Mouse (Mus musculus) Patski (cell line): ENCODE measurements around the gene N4bp2l1. TPM values are rescaled to one million over a fixed set of nuclear protein-coding genes. Genes with fewer than 3 reads are reported as not detected.
"Not testable (repeated sequence)": the region's sequence is repeated elsewhere in the genome, so short reads cannot be mapped to it uniquely, and the experiment has no call there.

Source experiments
- ATAC-seq: fragments of 100-300 bp; one replicate; pipeline ENCODE4 v1.8.0; 2021
- CTCF ChIA-PET: fragments of 350-600 bp; sonication (Branson Sonifier 250); formaldehyde crosslinking; loops from one replicate; lab custom pipeline; 2022; ENCODE audit warnings: inconsistent platforms; lab: Charles Lee
- POLR2A ChIA-PET: fragments of 350-600 bp; sonication (Branson Sonifier 250); formaldehyde crosslinking; loops from one replicate; lab custom pipeline; 2022; ENCODE audit warnings: antibody characterized with exemption, inconsistent platforms; lab: Charles Lee
- DNase-seq: peaks from one replicate; pipeline ENCODE4 v3.0.0-alpha.2; 2011; ENCODE audit warnings: low read depth, low spot score
- H3K27me3 ChIP-seq: fragments of 371-371 bp; one replicate; pipeline ENCODE4 v1.5.1; 2021
- CTCF ChIP-seq: fragments of 100-300 bp; IDR thresholded peaks from one replicate; pipeline ENCODE4 v1.5.1; 2021
- in situ Hi-C: fragments of 300-500 bp; cut with MboI; formaldehyde crosslinking; loops from 3 replicates; pipeline ENCODE4 v1.11.1; 2018; ENCODE audit warnings: low pct_unique_long_range_greater_than_20kb, mixed read lengths
- polyA plus RNA-seq: library from polyadenylated mRNA; unstranded; gene quantifications from one replicate; pipeline ENCODE4 v1.2.3, GENCODE M21; 2021

The N4bp2l1 gene
- 12.3 TPM for polyA plus RNA-seq

- TF ChIP-seq CTCF = no peak
- no peaks in the 10 kb centered on the region for H3K27me3 ChIP-seq
- no peak for ATAC-seq
- DNase-seq = no peak
- CTCF ChIA-PET = interaction anchor here (0.7 to 1.1 kb wide), 2 partner anchors 77 to 79 kb away, joined by 3 read pairs; no protein-coding TSS in a partner anchor
- in situ Hi-C loops = no loop called here
- POLR2A ChIA-PET = interaction anchor here (0.6 kb wide), 1 partner anchor 52 kb away, joined by 3 read pairs; no protein-coding TSS in a partner anchor
Measured at GRCm38 (mm10) chr5:150597088-150597487, at the start of gene N4bp2l1. TSS of gene N4bp2l1 (minus strand) at chr5:150597188.

GRCm38 (mm10) chr5:150644926-150645325 lies 47.9 kb upstream of the N4bp2l1 start:
- in situ Hi-C loops = no loop called here
- POLR2A ChIA-PET = interaction anchor here (0.7 kb wide), 1 partner anchor 59 kb away, joined by 14 read pairs; no protein-coding TSS in a partner anchor
- no peaks in the 10 kb centered on the region for H3K27me3 ChIP-seq
- ATAC-seq (no peak), DNase-seq (no peak)
- CTCF ChIA-PET = interaction anchor here (0.9 kb wide), 1 partner anchor 108 kb away, joined by 3 read pairs; no protein-coding TSS in a partner anchor
- TF ChIP-seq CTCF = no peak

GRCm38 (mm10) chr5:150643390-150643789 lies 46.4 kb upstream of the N4bp2l1 start:
- ChIA-PET CTCF (interaction anchor here (0.7 to 1.9 kb wide), 5 partner anchors 9 to 79 kb away, joined by 3 to 5 read pairs (median 5); no protein-coding TSS in a partner anchor), POLR2A (interaction anchor here (0.7 to 1.1 kb wide), 2 partner anchors 9 to 191 kb away, joined by 3 to 6 read pairs; no protein-coding TSS in a partner anchor)
- in situ Hi-C loops, H3K27me3 ChIP-seq, DNase-seq, ATAC-seq: not testable (repeated sequence)
- peak; percentile 34 for TF ChIP-seq CTCF

GRCm38 (mm10) chr5:150641440-150641839 lies 44.5 kb upstream of the N4bp2l1 start:
- no peaks in the 10 kb centered on the region for H3K27me3 ChIP-seq
- DNase-seq (no peak), ATAC-seq (no peak)
- ChIA-PET CTCF (interaction anchor here (0.8 to 1.5 kb wide), 3 partner anchors 10 to 16 kb away, joined by 3 to 5 read pairs (median 4); no protein-coding TSS in a partner anchor), POLR2A (no interaction called here)
- in situ Hi-C loops = no loop called here
- TF ChIP-seq CTCF = no peak

- TF ChIP-seq CTCF = no peak
- DNase-seq = no peak
- in situ Hi-C loops = no loop called here
- no peaks in the 10 kb centered on the region for H3K27me3 ChIP-seq
- ChIA-PET CTCF (no interaction called here), POLR2A (no interaction called here)
- no peak for ATAC-seq
Measured at GRCm38 (mm10) chr5:150629692-150630091, 32.7 kb upstream of the N4bp2l1 start.

- ChIA-PET CTCF (no interaction called here), POLR2A (no interaction called here)
- H3K27me3 ChIP-seq = no peaks in the 10 kb centered on the region
- in situ Hi-C loops = no loop called here
- DNase-seq (no peak), ATAC-seq (no peak)
- TF ChIP-seq CTCF = no peak
Measured at GRCm38 (mm10) chr5:150629272-150629671, 32.3 kb upstream of the N4bp2l1 start.

- no peaks in the 10 kb centered on the region for H3K27me3 ChIP-seq
- POLR2A ChIA-PET = interaction anchor here (0.6 kb wide), 1 partner anchor 1221 kb away, joined by 12 read pairs; no protein-coding TSS in a partner anchor
- CTCF ChIA-PET = interaction anchor here (0.9 to 1.2 kb wide), 3 partner anchors 10 to 104 kb away, joined by 3 read pairs; no protein-coding TSS in a partner anchor
- in situ Hi-C loops = no loop called here
- ATAC-seq (no peak), DNase-seq (no peak)
- TF ChIP-seq CTCF = no peak
Measured at GRCm38 (mm10) chr5:150625528-150625927, 28.5 kb upstream of the N4bp2l1 start.

- no peak for TF ChIP-seq CTCF
- no peaks in the 10 kb centered on the region for H3K27me3 ChIP-seq
- DNase-seq (no peak), ATAC-seq (no peak)
- POLR2A ChIA-PET = no interaction called here
- in situ Hi-C loops = no loop called here
- CTCF ChIA-PET = interaction anchor here (1.3 kb wide), 1 partner anchor 11 kb away, joined by 3 read pairs; no protein-coding TSS in a partner anchor
Measured at GRCm38 (mm10) chr5:150622792-150623191, 25.8 kb upstream of the N4bp2l1 start.

GRCm38 (mm10) chr5:150621592-150621991 lies 24.6 kb upstream of the N4bp2l1 start:
- no peak for TF ChIP-seq CTCF
- ChIA-PET CTCF (interaction anchor here (1.2 to 1.3 kb wide), 2 partner anchors 11 to 12 kb away, joined by 3 read pairs; no protein-coding TSS in a partner anchor), POLR2A (no interaction called here)
- no peak for ATAC-seq
- H3K27me3 ChIP-seq = no peaks in the 10 kb centered on the region
- in situ Hi-C loops = no loop called here
- no peak for DNase-seq

GRCm38 (mm10) chr5:150620588-150621135 lies 23.7 kb upstream of the N4bp2l1 start:
- CTCF ChIA-PET = no interaction called here
- ATAC-seq = no peak
- in situ Hi-C loops = no loop called here
- POLR2A ChIA-PET = no interaction called here
- no peak for TF ChIP-seq CTCF
- DNase-seq = no peak
- no peaks in the 10 kb centered on the region for H3K27me3 ChIP-seq
